Mouse (Mus musculus) liver, postnatal 0 days (tissue): ENCODE data around the gene Tmem236.

Experiments used
- CTCF ChIP-seq: sonication (generic); IDR thresholded peaks from 2 replicates; pipeline ENCODE4 v1.5.1; 2016; ENCODE audit warnings: antibody characterized with exemption, low read depth
- EP300 ChIP-seq: IDR thresholded peaks from 2 replicates; pipeline ENCODE4 v1.6.1; 2016; ENCODE audit warnings: antibody characterized with exemption, low read depth, mild to moderate bottlenecking

GRCm38 (mm10) chr2:14262090-14262489 lies 87.8 kb downstream of the Tmem236 start:
- TF ChIP-seq CTCF (no peak), EP300 (no peak)
